Mouse (Mus musculus): Measurements from ENCODE around the gene Spx. TPM values are rescaled to one million over a fixed set of nuclear protein-coding genes. Genes with fewer than 3 reads are reported as not detected.
A peak's percentile ranks its signal among the peaks of the same experiment; 100 is the strongest.

Spx gene
- 0.84 and 1.2 TPM in 2 replicates for polyA plus RNA-seq (2016; fragmentation: Nextera tagmentation; extraction: Ambion mirVana)

GRCm38 (mm10) chr6:142412906-142413491, at the start of gene Spx:
Spx (plus strand) TSS chr6:142413441.
- Histone ChIP-seq H3K27me3 (replicated peaks) (peaks cover 18% of the 10 kb centered on the region), H3K27ac (no peak within 1 kb of the TSS), H3K4me2 (replicated peaks) (peak within 1 kb of the TSS; percentile 58), H3K4me3 (no peak within 1 kb of the TSS), H3K36me3 (no peaks in the 10 kb centered on the region), H3K4me1 (no peaks in the 10 kb centered on the region), H3K9me3 (no peaks in the 10 kb centered on the region), H3K9ac (no peak within 1 kb of the TSS)
- 67% methylated on average over 11 of the region's 11 CpGs for WGBS
- ATAC-seq (ENCODE audit: low FRiP score, low read depth): no peak

DNA sequence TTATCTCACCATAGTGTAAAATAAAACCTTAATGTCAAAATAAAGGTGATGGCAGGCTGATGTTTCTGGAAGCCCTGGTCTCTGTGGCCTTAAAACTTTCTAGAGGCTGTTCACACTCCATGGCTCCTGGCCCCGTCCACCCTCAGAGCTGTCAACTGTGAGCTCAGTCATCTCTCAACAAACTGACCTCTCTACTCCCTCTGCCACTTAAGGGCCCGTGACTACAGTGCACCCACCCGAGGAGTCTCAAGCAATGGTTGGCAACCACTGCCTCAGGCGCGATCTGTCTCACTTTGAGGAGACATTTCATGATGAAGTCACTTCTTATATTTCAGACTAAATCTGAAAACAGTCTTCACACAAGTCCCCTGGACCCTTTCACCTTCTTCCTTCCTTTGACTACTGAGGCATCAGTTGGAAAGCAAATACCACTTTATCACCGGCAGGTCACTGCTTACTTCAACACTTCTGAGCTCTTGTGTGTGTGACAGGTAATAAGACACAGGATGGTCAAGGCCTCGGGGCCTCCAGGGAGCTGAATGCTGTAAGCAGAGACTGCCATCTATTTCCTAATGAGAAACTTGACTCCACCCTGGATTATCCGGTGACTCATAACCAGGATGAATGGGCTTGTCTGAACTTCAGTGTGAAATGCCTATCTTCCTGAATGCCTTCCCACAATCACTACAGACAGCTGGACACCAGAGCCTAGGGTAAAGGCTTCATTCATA, 47.3 kb upstream of the Spx start:
- WGBS: 93% methylated on average over 8 of the region's 8 CpGs
- no peak overlapping the region for H3K4me3 ChIP-seq
- no peak overlapping the region for H3K27ac ChIP-seq
- H3K4me2 ChIP-seq (replicated peaks): no peak overlapping the region
- H3K4me1 ChIP-seq: no peaks in the 10 kb centered on the region
- H3K27me3 ChIP-seq (replicated peaks): no peaks in the 10 kb centered on the region
- no peaks in the 10 kb centered on the region for H3K9me3 ChIP-seq
- no peak for ATAC-seq (ENCODE audit: low FRiP score, low read depth)
- H3K9ac ChIP-seq: no peak overlapping the region
- peaks cover 52% of the 10 kb centered on the region for H3K36me3 ChIP-seq

- WGBS: 93% methylated on average over 10 of the region's 10 CpGs
- Histone ChIP-seq H3K9ac (no peak overlapping the region), H3K4me3 (no peak overlapping the region), H3K4me1 (no peaks in the 10 kb centered on the region), H3K36me3 (peaks cover 49% of the 10 kb centered on the region), H3K4me2 (replicated peaks) (no peak overlapping the region), H3K27me3 (replicated peaks) (no peaks in the 10 kb centered on the region), H3K27ac (no peak overlapping the region), H3K9me3 (no peaks in the 10 kb centered on the region)
- no peak for ATAC-seq (ENCODE audit: low FRiP score, low read depth)
Measured at GRCm38 (mm10) chr6:142366473-142367018, 46.7 kb upstream of the Spx start.

GRCm38 (mm10) chr6:142367565-142367964, 45.7 kb upstream of the Spx start:
- Histone ChIP-seq H3K36me3 (peaks cover 52% of the 10 kb centered on the region), H3K4me1 (no peaks in the 10 kb centered on the region), H3K4me2 (replicated peaks) (no peak overlapping the region), H3K9me3 (no peaks in the 10 kb centered on the region), H3K27ac (no peak overlapping the region), H3K27me3 (replicated peaks) (no peaks in the 10 kb centered on the region), H3K9ac (no peak overlapping the region), H3K4me3 (no peak overlapping the region)
- ATAC-seq (ENCODE audit: low FRiP score, low read depth): no peak
- 86% methylated on average over 3 of the region's 3 CpGs for WGBS

DNA sequence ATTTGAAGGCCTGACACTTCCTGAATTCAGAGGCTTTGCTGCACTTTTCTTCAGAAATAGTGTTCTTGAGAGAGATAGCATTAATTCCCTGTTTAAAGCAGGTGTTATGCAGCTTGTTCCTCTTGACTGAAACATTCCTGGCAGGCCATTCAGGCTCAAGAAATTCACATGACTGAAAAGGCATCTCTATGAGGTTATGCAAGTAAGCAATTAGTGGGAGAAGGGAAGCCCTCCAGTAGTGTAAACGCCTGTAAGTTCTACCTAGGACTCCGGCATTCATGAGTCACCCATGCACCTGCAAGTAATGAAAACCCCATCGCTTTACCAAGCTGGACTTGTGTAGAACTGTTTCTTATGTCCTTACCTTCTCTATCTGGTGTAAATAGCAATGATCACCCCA, 43.7 kb upstream of the Spx start:
- no peak overlapping the region for H3K9ac ChIP-seq
- H3K4me2 ChIP-seq (replicated peaks): no peak overlapping the region
- no peaks in the 10 kb centered on the region for H3K9me3 ChIP-seq
- H3K27ac ChIP-seq: no peak overlapping the region
- peaks cover 56% of the 10 kb centered on the region for H3K36me3 ChIP-seq
- H3K4me1 ChIP-seq: no peaks in the 10 kb centered on the region
- no peak for ATAC-seq (ENCODE audit: low FRiP score, low read depth)
- 92% methylated on average over 3 of the region's 3 CpGs for WGBS
- no peaks in the 10 kb centered on the region for H3K27me3 ChIP-seq (replicated peaks)
- H3K4me3 ChIP-seq: no peak overlapping the region

DNA sequence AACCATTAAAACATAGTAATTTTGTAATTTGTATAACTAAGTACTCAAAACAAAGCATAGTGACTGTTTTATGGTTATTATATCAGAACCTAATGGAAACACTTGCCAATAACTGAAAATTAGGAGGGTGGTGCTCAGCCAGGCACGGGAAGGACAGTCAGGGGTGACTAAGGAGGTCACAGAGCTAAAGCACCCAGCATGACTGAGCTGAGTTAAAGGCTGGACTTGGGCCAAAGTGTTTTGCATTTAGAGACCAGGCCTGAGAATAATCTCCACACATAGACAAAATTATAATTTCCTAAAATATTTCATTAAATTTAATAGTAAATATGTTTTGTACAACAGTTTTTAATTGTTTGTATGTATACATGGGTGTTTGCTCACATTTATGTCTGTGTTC, 36.2 kb upstream of the Spx start:
- Histone ChIP-seq H3K9me3 (no peaks in the 10 kb centered on the region), H3K27ac (no peak overlapping the region), H3K9ac (no peak overlapping the region), H3K4me2 (replicated peaks) (no peak overlapping the region), H3K4me1 (no peaks in the 10 kb centered on the region), H3K36me3 (peaks cover 41% of the 10 kb centered on the region), H3K4me3 (no peak overlapping the region), H3K27me3 (replicated peaks) (no peaks in the 10 kb centered on the region)
- ATAC-seq (ENCODE audit: low FRiP score, low read depth): no peak
- WGBS: 73% methylated on average over 1 of the region's 1 CpGs

GRCm38 (mm10) chr6:142378576-142379330, 34.5 kb upstream of the Spx start:
- 92% methylated on average over 8 of the region's 8 CpGs for WGBS
- Histone ChIP-seq H3K36me3 (peaks cover 29% of the 10 kb centered on the region), H3K4me3 (no peak overlapping the region), H3K4me1 (no peaks in the 10 kb centered on the region), H3K4me2 (replicated peaks) (no peak overlapping the region), H3K27me3 (replicated peaks) (no peaks in the 10 kb centered on the region), H3K9ac (no peak overlapping the region), H3K27ac (no peak overlapping the region), H3K9me3 (no peaks in the 10 kb centered on the region)
- no peak for ATAC-seq (ENCODE audit: low FRiP score, low read depth)

GRCm38 (mm10) chr6:142379961-142380360, 33.3 kb upstream of the Spx start:
- WGBS: 91% methylated on average over 6 of the region's 6 CpGs
- no peak overlapping the region for H3K4me2 ChIP-seq (replicated peaks)
- H3K36me3 ChIP-seq: peaks cover 19% of the 10 kb centered on the region
- no peak overlapping the region for H3K9ac ChIP-seq
- no peak overlapping the region for H3K27ac ChIP-seq
- H3K4me3 ChIP-seq: no peak overlapping the region
- H3K27me3 ChIP-seq (replicated peaks): no peaks in the 10 kb centered on the region
- H3K9me3 ChIP-seq: no peaks in the 10 kb centered on the region
- ATAC-seq (ENCODE audit: low FRiP score, low read depth): no peak
- H3K4me1 ChIP-seq: no peaks in the 10 kb centered on the region

- Histone ChIP-seq H3K4me3 (no peak overlapping the region), H3K27ac (no peak overlapping the region), H3K4me1 (peaks cover 2% of the 10 kb centered on the region; the same call in 1 of the 2 replicates), H3K36me3 (peaks cover 4% of the 10 kb centered on the region), H3K27me3 (replicated peaks) (no peaks in the 10 kb centered on the region), H3K4me2 (replicated peaks) (no peak overlapping the region), H3K9me3 (no peaks in the 10 kb centered on the region), H3K9ac (no peak overlapping the region)
- ATAC-seq (ENCODE audit: low FRiP score, low read depth): no peak
- 91% methylated on average over 7 of the region's 7 CpGs for WGBS
Measured at GRCm38 (mm10) chr6:142381615-142382014, 31.6 kb upstream of the Spx start.

- no peak overlapping the region for H3K27ac ChIP-seq
- H3K4me1 ChIP-seq: peaks cover 13% of the 10 kb centered on the region
- 93% methylated on average over 9 of the region's 9 CpGs for WGBS
- H3K9me3 ChIP-seq: no peaks in the 10 kb centered on the region
- H3K36me3 ChIP-seq: no peaks in the 10 kb centered on the region
- no peaks in the 10 kb centered on the region for H3K27me3 ChIP-seq (replicated peaks)
- no peak overlapping the region for H3K4me3 ChIP-seq
- no peak overlapping the region for H3K4me2 ChIP-seq (replicated peaks)
- no peak for ATAC-seq (ENCODE audit: low FRiP score, low read depth)
- H3K9ac ChIP-seq: no peak overlapping the region
Measured at GRCm38 (mm10) chr6:142384521-142384920, 28.7 kb upstream of the Spx start.

DNA sequence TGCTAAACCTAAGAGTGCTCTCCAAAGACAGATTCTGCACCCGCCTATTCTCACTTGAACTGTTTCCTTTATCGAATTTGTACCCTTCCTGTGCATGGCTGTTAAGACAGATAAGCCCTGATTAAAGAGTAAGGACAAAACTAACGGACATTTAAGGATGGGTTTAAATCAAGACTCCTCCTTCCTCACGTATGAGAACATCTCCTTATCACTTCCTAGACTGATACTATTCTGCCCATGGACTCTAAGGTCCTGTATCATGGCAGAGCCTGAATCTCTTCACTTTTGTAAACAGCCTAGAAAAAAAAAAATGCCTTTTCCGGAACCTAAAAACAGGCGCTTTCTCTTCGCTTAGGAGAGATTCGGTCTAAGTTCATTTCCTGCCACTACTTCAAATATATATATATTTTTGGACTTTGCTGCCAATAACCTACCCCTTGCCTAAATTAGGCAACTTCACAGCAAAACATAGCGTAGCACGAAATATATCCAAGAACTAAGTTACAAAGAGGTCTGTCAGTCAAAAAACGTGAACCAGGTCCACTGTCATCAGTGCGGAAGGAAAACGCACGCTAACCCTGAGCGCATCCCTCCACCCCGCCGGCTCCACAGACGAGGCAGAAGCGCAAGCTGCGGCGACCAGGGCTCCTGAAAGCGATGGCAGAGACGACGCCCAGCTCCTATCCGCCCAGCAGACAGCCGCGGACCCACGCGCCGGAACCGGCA, 26.8 kb upstream of the Spx start:
- ATAC-seq (ENCODE audit: low FRiP score, low read depth): peak; percentile 85
- WGBS: 6% methylated on average over 31 of the region's 31 CpGs
- Histone ChIP-seq H3K4me3 (peak overlapping the region; percentile 89), H3K27ac (no peak overlapping the region), H3K9me3 (no peaks in the 10 kb centered on the region), H3K4me1 (peaks cover 13% of the 10 kb centered on the region), H3K4me2 (replicated peaks) (peak overlapping the region; percentile 77), H3K27me3 (replicated peaks) (no peaks in the 10 kb centered on the region), H3K36me3 (no peaks in the 10 kb centered on the region), H3K9ac (peak overlapping the region; percentile 56)
